Mouse (Mus musculus): ENCODE measurements at regions not wholly inside any gene's neighbourhood (a gene's known extent, or its start where the extent isn't known, plus 50 kb on each side); places are given as distances from the start of the nearest gene placed in this dataset.

DNA sequence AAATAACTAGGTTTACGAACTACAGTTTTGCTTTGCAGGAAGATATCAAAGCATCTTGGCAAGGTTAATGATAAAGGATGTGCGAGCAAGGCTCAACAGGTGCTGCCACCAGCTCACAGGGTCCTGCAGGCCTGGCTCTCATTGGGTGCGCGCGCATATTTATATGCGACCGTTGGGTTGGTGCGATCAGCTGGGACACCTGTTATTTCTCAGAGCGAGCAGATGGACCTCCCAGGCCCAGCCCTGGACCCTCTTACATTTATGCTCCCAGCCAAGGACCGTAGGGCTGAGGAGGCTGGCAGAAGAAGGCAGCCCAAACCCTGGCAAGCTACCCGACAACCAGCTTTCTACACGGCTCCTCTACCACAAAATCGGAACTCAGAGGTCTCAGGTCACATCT, 260.8 kb downstream of the Actr3 start:
- TF ChIP-seq CTCF (IDR thresholded peaks at IDR 0.05) (no peak), EP300 (IDR thresholded peaks at IDR 0.05) (no peak)
